Mouse (Mus musculus) stomach, embryonic 16.5 days (tissue): ENCODE data around the gene Rraga. TPM values are rescaled to one million over a fixed set of nuclear protein-coding genes. Genes with fewer than 3 reads are reported as not detected.

ENCODE experiments used
- ATAC-seq: fragments of 200-750 bp; cut with Nextera tagmentation; 2 replicates; pipeline ENCODE4 v1.8.0; 2017; ENCODE audit warnings: moderate number of reproducible peaks, moderate TSS enrichment; ENCODE audit not compliant: insufficient read depth, low FRiP score
- H3K27ac ChIP-seq: fragments of 300-500 bp; sonication (generic); 2 replicates; pipeline ENCODE4 v1.5.1; 2014; ENCODE audit warnings: low read length
- H3K27me3 ChIP-seq: fragments of 300-500 bp; sonication (generic); 2 replicates; pipeline ENCODE4 v1.6.1; 2014; ENCODE audit warnings: low read length, control low read depth, mixed read lengths; ENCODE audit not compliant: control insufficient read depth, insufficient read depth
- H3K36me3 ChIP-seq: fragments of 300-500 bp; sonication (generic); 2 replicates; pipeline ENCODE4 v1.6.1; 2014; ENCODE audit warnings: low read length; ENCODE audit not compliant: control insufficient read depth, insufficient read depth
- H3K4me1 ChIP-seq: fragments of 300-500 bp; sonication (generic); 2 replicates; pipeline ENCODE4 v1.6.1; 2014; ENCODE audit warnings: low read length, control low read depth, mixed read lengths; ENCODE audit not compliant: control insufficient read depth, insufficient read depth
- H3K4me2 ChIP-seq: fragments of 300-500 bp; sonication (generic); 2 replicates; pipeline ENCODE4 v1.6.1; 2014; ENCODE audit warnings: low read depth, low read length, mixed read lengths
- H3K4me3 ChIP-seq: fragments of 300-500 bp; sonication (generic); replicated peaks from 2 replicates; pipeline ENCODE4 v1.5.1; 2014; ENCODE audit warnings: mild to moderate bottlenecking, low read length
- H3K9ac ChIP-seq: fragments of 300-500 bp; sonication (generic); 2 replicates; pipeline ENCODE4 v1.6.1; 2014; ENCODE audit warnings: low read length
- H3K9me3 ChIP-seq: fragments of 300-500 bp; sonication (generic); replicated peaks from 2 replicates; pipeline ENCODE4 v1.6.1; 2016; ENCODE audit warnings: low read length, control low read depth; ENCODE audit not compliant: control insufficient read depth
- WGBS: fragments of 180-500 bp; shearing (Covaris S2); extraction: QIAGEN DNeasy Blood & Tissue Kit; methylation state at CpG from one replicate; pipeline ENCODE4 v1.1.7; 2014; 5-methylcytosine and 5-hydroxymethylcytosine counted together
- polyA plus RNA-seq: library from polyadenylated mRNA; unstranded; fragments of >200 nt; fragmentation: Nextera tagmentation; extraction: Ambion mirVana; gene quantifications from 2 replicates; pipeline ENCODE4 v1.2.1, GENCODE M21; 2015

Rraga gene
- polyA plus RNA-seq, 1 experiment from 2014 or later: 117 TPM

DNA sequence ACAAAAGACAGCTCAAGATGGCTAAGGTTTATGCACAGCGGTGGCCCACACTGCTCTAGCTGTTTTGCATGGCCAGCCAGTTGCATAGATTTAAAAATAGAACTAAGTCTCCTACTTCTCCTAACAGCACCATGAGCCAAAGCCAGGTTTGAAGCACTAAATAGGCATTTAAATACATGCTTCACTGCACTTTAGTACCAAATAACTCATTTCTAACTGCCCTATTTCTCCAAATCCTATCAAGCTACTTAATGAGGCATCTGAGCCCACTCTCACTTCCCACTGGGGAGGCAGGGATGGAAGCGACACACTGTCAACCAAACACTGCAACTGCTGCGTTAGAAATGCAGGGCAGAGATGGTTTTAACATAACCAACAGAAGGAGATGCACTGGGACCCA, 31.5 kb upstream of the Rraga start:
- ATAC-seq: no peak
- H3K9ac ChIP-seq: no peak overlapping the region
- no peaks in the 10 kb centered on the region for H3K36me3 ChIP-seq
- no peak overlapping the region for H3K27ac ChIP-seq
- no peak overlapping the region for H3K4me2 ChIP-seq
- WGBS: 87% methylated on average over 3 of the region's 3 CpGs
- H3K4me1 ChIP-seq: no peaks in the 10 kb centered on the region
- no peaks in the 10 kb centered on the region for H3K9me3 ChIP-seq
- no peaks in the 10 kb centered on the region for H3K27me3 ChIP-seq
- no peak overlapping the region for H3K4me3 ChIP-seq

- no peaks in the 10 kb centered on the region for H3K9me3 ChIP-seq
- H3K27me3 ChIP-seq: no peaks in the 10 kb centered on the region
- no peaks in the 10 kb centered on the region for H3K36me3 ChIP-seq
- H3K4me1 ChIP-seq: no peaks in the 10 kb centered on the region
- no peak overlapping the region for H3K27ac ChIP-seq
- no peak overlapping the region for H3K4me3 ChIP-seq
- WGBS: 49% methylated on average over 5 of the region's 5 CpGs
- ATAC-seq: no peak
- H3K4me2 ChIP-seq: no peak overlapping the region
- no peak overlapping the region for H3K9ac ChIP-seq
Measured at GRCm38 (mm10) chr4:86545615-86546014, 29.9 kb upstream of the Rraga start.

- H3K4me2 ChIP-seq: no peak overlapping the region
- no peaks in the 10 kb centered on the region for H3K9me3 ChIP-seq
- H3K4me3 ChIP-seq: no peak overlapping the region
- H3K4me1 ChIP-seq: no peaks in the 10 kb centered on the region
- no peaks in the 10 kb centered on the region for H3K27me3 ChIP-seq
- H3K9ac ChIP-seq: no peak overlapping the region
- no peak overlapping the region for H3K27ac ChIP-seq
- ATAC-seq: no peak
- no peaks in the 10 kb centered on the region for H3K36me3 ChIP-seq
- WGBS: 75% methylated on average over 9 of the region's 9 CpGs
Measured at GRCm38 (mm10) chr4:86548332-86548731, 27.1 kb upstream of the Rraga start.

DNA sequence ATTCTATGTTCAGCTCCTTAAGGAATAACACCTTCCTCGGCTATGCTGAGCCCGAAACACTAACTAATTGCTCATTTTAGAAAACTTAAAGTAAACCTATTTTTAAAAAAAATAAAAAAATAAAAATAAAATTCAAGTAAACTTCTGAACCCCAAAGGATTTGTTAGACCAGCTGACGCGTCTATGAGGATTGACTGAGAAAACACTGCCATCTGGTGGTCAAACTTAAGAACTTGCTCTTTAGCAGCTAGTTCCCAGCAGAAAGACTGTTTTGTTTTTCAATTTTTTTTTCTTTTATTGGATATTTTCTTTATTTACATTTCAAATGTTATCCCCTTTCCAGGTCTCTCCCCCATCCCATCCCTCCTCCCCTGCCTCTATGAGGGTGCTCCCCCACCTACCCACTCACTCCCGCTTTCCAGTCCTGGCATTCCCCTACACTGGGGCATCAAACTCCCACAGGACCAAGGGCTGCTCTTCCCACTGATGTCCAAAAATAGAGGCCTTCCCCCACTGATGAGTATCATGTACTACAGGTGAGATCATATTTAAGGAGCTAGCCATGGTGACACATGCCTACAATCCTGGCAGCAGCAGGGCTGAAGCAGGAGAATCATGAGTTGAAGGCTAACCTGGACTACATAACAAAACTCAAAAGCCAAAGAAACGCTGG, 20.3 kb upstream of the Rraga start:
- no peaks in the 10 kb centered on the region for H3K9me3 ChIP-seq
- no peak overlapping the region for H3K9ac ChIP-seq
- no peaks in the 10 kb centered on the region for H3K4me1 ChIP-seq
- H3K4me2 ChIP-seq: no peak overlapping the region
- no peaks in the 10 kb centered on the region for H3K27me3 ChIP-seq
- H3K4me3 ChIP-seq: no peak overlapping the region
- no peak overlapping the region for H3K27ac ChIP-seq
- 23% methylated on average over 6 of the region's 6 CpGs for WGBS
- H3K36me3 ChIP-seq: no peaks in the 10 kb centered on the region
- peak; percentile 53; the same call in 1 of the 2 replicates for ATAC-seq

GRCm38 (mm10) chr4:86557371-86557770, 18.1 kb upstream of the Rraga start:
- no peaks in the 10 kb centered on the region for H3K4me1 ChIP-seq
- H3K9ac ChIP-seq: no peak overlapping the region
- no peaks in the 10 kb centered on the region for H3K36me3 ChIP-seq
- no peaks in the 10 kb centered on the region for H3K9me3 ChIP-seq
- WGBS: 68% methylated on average over 7 of the region's 7 CpGs
- H3K4me2 ChIP-seq: no peak overlapping the region
- no peak for ATAC-seq
- no peak overlapping the region for H3K27ac ChIP-seq
- H3K27me3 ChIP-seq: no peaks in the 10 kb centered on the region
- no peak overlapping the region for H3K4me3 ChIP-seq

DNA sequence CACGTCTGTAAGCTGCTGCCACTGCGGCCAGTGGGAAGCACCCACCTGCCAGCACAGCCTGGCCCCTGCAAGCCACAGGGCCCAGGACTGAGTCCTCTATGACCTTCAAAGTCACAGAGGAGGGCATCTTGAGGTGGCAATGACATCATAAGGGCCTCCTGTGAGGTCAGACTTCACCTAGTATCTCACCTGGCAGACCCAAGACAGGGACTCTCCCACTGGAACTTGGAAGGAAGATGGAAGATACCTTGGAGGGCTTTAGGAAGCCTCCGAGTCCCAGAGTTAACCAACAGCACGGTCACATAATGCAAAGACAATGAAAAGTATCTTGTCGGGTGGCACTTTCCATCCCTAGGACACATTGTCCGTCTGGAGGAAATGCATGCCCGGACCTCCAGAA, 17.2 kb upstream of the Rraga start, which contains the start of gene Saxo1:
Saxo1 (minus strand) TSS at position 101 of the 400 bp plus-strand sequence.
- Histone ChIP-seq H3K27ac (no peak within 1 kb of the TSS), H3K9ac (no peak within 1 kb of the TSS), H3K27me3 (no peaks in the 10 kb centered on the region), H3K4me2 (no peak within 1 kb of the TSS), H3K9me3 (no peaks in the 10 kb centered on the region), H3K4me1 (no peaks in the 10 kb centered on the region), H3K36me3 (no peaks in the 10 kb centered on the region), H3K4me3 (no peak within 1 kb of the TSS)
- no peak for ATAC-seq
- 90% methylated on average over 7 of the region's 7 CpGs for WGBS

- Histone ChIP-seq H3K9me3 (no peaks in the 10 kb centered on the region), H3K27me3 (no peaks in the 10 kb centered on the region), H3K4me3 (no peak overlapping the region), H3K36me3 (no peaks in the 10 kb centered on the region), H3K27ac (no peak overlapping the region), H3K4me2 (no peak overlapping the region), H3K9ac (no peak overlapping the region), H3K4me1 (no peaks in the 10 kb centered on the region)
- ATAC-seq: no peak
- WGBS: 60% methylated on average over 4 of the region's 4 CpGs
Measured at GRCm38 (mm10) chr4:86559006-86559405, 16.5 kb upstream of the Rraga start.

GRCm38 (mm10) chr4:86561061-86561460, 14.4 kb upstream of the Rraga start:
- ATAC-seq: no peak

DNA sequence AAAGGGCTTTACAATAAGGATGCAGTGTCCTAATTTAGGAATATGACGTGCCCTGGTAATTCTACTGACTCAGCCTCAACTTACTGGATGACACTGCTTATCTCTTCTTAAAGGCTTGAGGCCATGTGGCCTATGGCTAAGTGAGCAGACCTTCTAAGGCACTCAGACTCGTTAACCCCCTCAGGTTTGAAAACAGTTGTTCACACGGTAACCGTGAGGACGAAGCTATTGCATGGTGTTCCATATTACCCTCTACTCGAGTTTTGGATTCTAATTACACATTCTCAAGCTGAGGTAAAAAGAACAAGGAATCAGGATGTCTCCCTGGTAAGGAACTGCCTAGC, 557 bp upstream of the Rraga start:
- ATAC-seq: peak; percentile 0; the same call in 1 of the 2 replicates
- H3K4me3 ChIP-seq: peak overlapping the region; percentile 93
- H3K9ac ChIP-seq: peak overlapping the region; percentile 94
- H3K4me1 ChIP-seq: peaks cover 16% of the 10 kb centered on the region
- no peaks in the 10 kb centered on the region; the same call in 1 of the 2 replicates for H3K36me3 ChIP-seq
- peak overlapping the region; percentile 99 for H3K27ac ChIP-seq
- H3K4me2 ChIP-seq: peak overlapping the region; percentile 72
- 17% methylated on average over 6 of the region's 6 CpGs for WGBS
- H3K9me3 ChIP-seq: no peaks in the 10 kb centered on the region
- no peaks in the 10 kb centered on the region for H3K27me3 ChIP-seq

More at GRCm38 (mm10) chr4:86561061-86561460, 14.4 kb upstream of the Rraga start:
- 94% methylated on average over 3 of the region's 3 CpGs for WGBS
- H3K4me2 ChIP-seq: no peak overlapping the region
- no peak overlapping the region for H3K4me3 ChIP-seq
- no peak overlapping the region for H3K9ac ChIP-seq
- H3K36me3 ChIP-seq: no peaks in the 10 kb centered on the region
- H3K27me3 ChIP-seq: no peaks in the 10 kb centered on the region
- no peaks in the 10 kb centered on the region for H3K9me3 ChIP-seq
- H3K27ac ChIP-seq: no peak overlapping the region
- no peaks in the 10 kb centered on the region for H3K4me1 ChIP-seq
